Mouse (Mus musculus) adrenal gland, postnatal 4 days (tissue): ENCODE results near the gene Ilf2. TPM values are rescaled to one million over a fixed set of nuclear protein-coding genes. Genes with fewer than 3 reads are reported as not detected.

Experiments used
- DNase-seq, 2 experiments: peaks; one replicate each; pipeline ENCODE4 v3.0.0; 2021 to 2022; ENCODE audit warnings: low spot score in 2 of 2, mixed read lengths in 2 of 2
- total RNA-seq, 2 experiments: library from RNA; stranded (reverse); gene quantifications; 2 replicates each; pipeline ENCODE4 v1.2.3; 2021

Gene Ilf2
- total RNA-seq, 2 experiments from 2014 or later = 81.8 to 92.6 TPM

- no peak for DNase-seq
These were observed 32.5 kb downstream of the Ilf2 start for GRCm38 (mm10) chr3:90508287-90508949.

GRCm38 (mm10) chr3:90508950-90509746 lies 33.2 kb downstream of the Ilf2 start, which contains the start of gene Chtop:
Gene Chtop (minus strand): TSS chr3:90509498.
- DNase-seq = peak; percentile 97 to 99

DNA sequence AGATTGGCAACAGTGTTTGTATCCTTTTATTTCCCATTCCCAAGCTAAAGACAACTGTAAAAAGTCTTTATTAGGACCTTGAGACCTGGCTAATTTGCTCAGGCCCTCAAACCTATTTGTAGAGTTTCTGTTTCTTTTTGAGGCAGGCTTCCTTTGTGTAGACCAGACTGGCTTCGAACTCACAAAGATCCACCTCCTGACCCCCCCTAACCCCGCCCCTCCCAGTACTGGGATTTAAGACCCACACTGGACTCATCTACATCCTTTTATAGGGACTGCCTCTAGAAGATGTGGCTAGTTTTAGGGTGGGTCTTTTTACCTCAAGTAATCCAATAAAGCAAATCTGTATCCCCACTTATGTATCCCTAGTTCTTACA lies 33.8 kb downstream of the Ilf2 start:
- no peak for DNase-seq

- DNase-seq = no peak
These were observed 36.4 kb downstream of the Ilf2 start for GRCm38 (mm10) chr3:90512276-90512675.

- no peak for DNase-seq
These were observed 37.2 kb downstream of the Ilf2 start for GRCm38 (mm10) chr3:90512948-90513642.

GRCm38 (mm10) chr3:90513796-90514590 lies 38.1 kb downstream of the Ilf2 start, which contains the start of the genes S100a1 and S100a13:
Gene S100a1 (minus strand): TSS chr3:90514392.
Gene S100a13 (plus strand): TSS chr3:90514435.
- DNase-seq = peak in 1 of 2 experiments; percentile 46

DNA sequence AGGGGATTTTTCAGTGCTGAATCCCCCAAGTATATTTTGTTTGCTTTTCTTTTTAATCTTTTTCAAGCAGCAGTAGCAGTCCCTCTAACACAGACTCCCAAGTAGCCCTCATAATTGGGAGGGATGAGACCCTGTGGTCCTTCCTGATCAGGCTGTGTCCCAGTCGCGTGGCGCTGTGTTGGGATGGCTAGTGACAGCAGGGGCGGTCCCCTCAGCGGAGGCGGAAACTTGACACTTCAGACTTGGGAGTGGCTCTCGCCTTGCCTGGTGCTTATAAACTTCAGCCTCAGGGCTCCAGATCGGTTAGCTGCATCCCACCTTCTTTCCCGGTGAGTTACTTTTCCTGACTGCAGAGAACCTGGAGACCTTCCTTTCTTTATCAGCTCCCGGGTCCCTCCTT lies 38.8 kb downstream of the Ilf2 start:
- peak in 1 of 2 experiments; percentile 44 for DNase-seq

GRCm38 (mm10) chr3:90515242-90515641 lies 39.3 kb downstream of the Ilf2 start:
- DNase-seq = no peak

DNA sequence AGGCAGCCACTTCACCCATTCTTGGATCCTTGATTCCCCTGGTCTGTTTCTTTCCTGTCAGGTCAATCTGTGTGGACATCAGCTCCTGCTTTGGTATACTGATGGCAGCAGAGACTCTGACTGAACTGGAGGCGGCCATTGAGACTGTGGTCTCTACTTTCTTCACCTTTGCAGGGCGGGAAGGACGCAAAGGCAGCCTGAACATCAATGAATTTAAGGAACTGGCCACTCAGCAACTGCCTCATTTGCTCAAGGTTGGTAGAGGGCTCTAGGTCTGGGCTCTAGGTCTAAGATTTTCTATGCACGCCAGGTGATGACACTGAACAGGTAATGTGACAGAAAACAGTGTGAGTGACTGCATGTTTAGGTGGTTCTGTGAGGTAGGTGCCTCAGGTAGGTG lies 39.9 kb downstream of the Ilf2 start:
- no peak for DNase-seq

- no peak for DNase-seq
These were observed 41.8 kb downstream of the Ilf2 start for GRCm38 (mm10) chr3:90517711-90518110.

DNA sequence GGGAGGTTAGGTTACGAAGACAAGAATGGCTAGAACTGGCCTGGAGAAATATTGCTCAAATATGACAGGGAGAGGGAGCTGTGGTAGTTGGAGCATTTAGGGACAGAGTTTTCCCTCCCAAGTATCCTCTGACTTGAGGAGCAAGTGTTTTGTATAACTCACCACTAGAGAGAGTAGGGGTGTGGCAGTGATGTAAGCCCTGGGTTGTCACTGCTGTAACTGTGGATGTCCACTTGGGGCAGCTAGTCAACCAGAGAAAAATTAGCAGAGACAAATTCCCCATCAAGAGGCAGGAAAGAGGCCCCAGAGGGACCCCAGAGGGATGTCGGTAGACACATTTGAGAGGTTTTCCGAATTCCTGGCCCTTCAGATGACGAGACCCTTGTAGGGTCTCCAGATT lies 49.5 kb downstream of the Ilf2 start:
- no peak for DNase-seq

- DNase-seq = no peak
These were observed 50.1 kb downstream of the Ilf2 start for GRCm38 (mm10) chr3:90526076-90526475.

- DNase-seq = no peak
These were observed 50.7 kb downstream of the Ilf2 start, which contains the start of gene S100a14 for GRCm38 (mm10) chr3:90526580-90526979. Gene S100a14 (plus strand): TSS chr3:90526856.

GRCm38 (mm10) chr3:90527291-90527873 lies 51.5 kb downstream of the Ilf2 start:
- DNase-seq = no peak

GRCm38 (mm10) chr3:90531713-90532112 lies 55.8 kb downstream of the Ilf2 start:
- DNase-seq = no peak

GRCm38 (mm10) chr3:90535446-90535845 lies 59.5 kb downstream of the Ilf2 start:
- DNase-seq = no peak

DNA sequence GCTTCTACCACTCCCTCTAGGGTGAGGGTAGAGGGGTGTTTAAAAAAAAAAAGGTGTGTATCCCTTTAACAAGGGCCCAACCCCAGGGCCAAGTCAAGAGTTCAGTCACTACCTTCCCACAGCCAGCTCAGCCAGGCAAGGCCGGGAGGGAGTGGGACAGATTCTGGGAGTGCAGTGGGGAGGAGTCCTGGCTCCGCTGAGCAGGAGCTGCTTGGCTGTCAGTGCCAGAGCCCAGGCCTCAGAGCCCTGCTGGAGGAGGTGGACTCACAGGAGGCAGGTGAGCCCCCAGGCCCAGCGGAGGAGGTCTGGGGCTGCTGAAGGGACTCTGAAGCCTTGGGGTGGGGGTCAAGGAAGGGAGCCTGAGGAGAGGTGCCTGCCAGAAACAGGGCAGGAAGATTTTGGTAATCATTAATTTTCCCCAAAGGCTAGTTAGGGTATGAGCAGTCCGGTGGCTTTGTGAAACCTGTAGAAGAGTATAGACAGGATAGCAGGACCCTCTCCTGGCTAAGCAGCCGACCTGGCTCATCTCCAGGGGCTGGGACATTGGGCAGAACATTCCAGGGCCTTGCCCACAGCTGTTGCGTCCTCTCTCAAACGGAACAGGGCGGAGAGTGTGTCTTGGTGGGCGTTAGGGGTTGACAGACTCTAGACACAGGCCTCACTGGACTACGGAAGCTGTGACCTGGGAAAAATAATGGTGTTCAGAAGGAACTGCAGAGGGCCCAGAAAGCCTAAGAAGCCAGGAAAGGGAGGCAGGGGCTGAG lies 61.4 kb downstream of the Ilf2 start, which contains the start of gene S100a16:
Gene S100a16 (plus strand): TSS at position 114 of the 764 bp plus-strand sequence.
- DNase-seq = peak; percentile 37 to 40

DNA sequence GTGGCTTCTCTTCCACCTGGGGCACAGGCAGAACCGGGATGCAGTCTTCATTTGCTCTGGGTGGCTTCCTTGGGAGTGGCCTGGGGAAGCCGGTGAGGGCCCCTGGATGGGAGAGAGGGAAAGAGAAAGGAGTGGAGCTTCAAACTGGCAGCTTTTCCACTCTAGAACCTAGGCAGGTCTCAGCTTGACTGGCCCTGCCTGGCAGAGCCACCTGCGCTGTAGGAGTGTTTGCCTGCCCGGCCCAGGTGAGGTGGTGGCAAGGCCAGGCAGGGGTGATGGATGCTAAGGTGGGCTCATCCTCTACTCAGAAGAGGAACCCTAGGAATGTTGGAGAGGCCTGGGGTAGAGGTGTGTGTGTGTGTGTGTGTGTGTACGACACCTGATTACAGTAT lies 62.0 kb downstream of the Ilf2 start:
- no peak for DNase-seq
